Mouse (Mus musculus): ENCODE measurements around the gene Cabp2.
"Not testable (repeated sequence)": the region's sequence is repeated elsewhere in the genome, so short reads cannot be mapped to it uniquely, and the experiment has no call there.

The Cabp2 gene

DNA sequence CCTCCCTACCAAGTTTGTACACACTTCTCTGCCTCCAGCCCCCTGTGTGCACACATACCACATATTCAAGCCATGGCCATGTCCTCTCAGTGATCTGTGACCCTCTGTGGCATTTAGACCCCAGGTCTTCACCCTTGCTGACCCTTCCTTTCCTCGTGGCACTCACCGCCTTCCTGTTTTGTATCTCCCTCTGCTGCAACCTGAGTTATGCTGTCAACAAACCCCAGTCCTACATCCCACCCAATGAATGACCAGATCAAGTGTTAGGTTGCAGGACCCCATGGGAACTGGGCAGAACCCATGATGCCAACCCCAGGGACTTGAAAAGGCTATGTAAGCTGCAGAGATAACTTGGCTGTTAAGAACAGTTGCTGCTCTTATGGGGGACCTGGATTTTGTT, 20.7 kb downstream of the Cabp2 start:
- no peak for DNase-seq (ENCODE audit: low read depth)

DNA sequence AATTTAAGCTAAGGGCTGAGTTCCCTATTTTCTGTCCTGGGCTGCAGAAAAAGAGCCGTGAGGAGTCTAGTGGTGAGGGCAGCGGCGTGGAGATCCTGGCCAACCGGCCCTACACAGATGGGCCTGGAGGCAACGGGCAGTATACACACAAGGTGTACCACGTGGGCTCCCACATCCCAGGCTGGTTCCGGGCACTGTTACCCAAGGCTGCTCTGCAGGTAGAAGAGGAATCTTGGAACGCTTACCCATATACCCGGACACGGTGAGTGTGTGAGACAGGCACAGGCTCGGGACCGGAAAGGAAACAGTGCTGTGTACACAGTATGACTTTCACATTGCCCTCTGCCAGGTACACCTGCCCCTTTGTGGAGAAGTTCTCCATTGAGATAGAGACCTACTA, 21.2 kb downstream of the Cabp2 start:
- no peak for DNase-seq (ENCODE audit: low read depth)

DNA sequence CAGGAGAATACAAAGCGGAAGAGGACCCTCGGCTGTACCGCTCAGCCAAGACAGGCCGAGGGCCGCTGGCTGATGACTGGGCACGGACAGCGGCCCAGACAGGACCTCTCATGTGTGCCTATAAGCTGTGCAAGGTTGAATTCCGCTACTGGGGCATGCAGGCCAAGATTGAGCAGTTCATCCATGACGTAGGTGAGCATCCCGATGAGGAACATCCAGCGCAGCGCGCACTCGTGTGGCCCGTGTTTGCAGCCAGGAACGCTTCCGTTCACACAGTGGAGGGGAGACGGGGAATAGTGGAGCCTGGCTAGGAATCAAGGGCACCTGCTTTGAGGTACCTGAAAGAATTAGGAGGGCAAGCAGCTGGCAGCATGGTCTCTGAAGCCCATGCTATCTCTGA, 21.9 kb downstream of the Cabp2 start:
- no peak for DNase-seq (ENCODE audit: low read depth)

DNA sequence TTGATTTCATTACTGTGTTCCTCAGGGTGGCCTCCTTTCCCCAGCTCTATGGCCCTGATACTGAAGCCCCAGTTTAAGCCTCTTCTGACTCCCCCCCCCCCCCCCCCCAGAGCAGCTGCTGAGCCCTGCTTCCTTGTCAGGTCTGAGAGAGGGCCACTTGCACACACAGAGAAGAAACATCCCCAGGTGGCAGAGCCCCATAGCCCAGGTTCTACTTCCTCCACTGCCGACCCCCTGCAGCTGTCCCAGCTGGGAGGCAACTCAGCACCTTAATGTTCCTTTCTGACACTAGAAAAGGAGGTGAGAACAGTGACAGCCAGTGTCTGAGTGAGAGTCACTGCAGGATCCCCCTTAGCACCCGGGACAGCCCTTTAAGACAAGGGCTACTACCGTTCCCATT, 22.4 kb downstream of the Cabp2 start:
- no peak for DNase-seq (ENCODE audit: low read depth)

DNA sequence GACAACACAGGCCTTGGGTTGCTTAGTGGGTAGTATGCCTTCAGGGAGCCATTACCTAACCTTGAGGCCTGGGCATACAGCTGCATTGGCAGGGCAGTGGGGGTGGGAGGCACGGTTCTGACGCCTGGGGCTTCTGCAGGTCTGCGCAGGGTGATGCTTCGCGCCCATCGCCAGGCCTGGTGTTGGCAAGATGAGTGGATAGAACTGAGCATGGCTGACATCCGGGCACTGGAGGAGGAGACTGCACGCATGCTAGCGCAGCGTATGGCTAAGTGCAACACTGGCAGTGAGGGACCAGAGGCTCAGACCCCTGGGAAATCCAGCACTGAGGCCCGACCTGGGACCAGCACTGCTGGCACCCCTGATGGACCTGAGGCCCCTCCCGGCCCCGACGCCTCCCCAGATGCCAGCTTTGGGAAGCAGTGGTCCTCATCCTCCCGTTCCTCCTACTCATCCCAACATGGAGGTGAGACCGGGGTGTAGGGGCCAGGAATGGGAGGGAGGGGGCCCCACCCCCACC, 23.4 kb downstream of the Cabp2 start:
- DNase-seq (ENCODE audit: low read depth): no peak

DNA sequence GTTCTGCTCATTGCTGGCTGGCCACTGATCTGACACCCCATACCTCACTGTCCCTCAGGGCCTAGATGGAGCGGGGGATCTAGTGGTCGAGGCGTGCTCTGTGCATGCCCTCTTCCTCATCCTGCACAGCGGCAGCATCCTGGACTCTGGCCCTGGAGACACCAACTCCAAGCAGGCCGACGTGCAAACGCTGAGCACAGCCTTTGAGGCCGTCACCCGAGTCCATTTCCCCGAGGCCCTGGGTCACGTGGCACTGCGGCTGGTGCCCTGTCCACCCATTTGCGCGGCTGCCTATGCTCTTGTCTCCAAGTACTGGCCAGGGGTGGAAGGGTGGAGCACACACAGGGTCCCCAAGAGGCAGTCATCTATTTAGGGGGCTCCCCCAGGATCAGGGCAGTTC, 25.3 kb downstream of the Cabp2 start:
- no peak for DNase-seq (ENCODE audit: low read depth)

DNA sequence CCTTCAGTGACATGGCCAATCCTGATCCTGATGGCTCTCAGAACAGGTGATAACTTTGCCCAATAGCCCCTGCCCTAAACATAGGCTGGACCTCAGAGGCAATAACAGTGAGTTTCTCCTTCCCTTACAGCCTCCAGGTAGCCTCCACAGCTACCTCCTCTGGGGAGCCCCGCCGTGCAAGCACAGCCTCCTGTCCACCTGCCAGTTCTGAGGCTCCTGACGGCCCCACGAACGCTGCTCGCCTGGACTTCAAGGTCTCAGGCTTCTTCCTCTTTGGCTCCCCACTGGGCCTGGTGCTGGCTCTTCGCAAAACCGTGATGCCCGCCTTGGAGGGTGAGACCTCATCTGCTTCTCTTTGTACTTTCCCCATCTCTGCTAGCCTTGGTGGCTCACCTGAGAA, 27.2 kb downstream of the Cabp2 start:
- no peak for DNase-seq (ENCODE audit: low read depth)

DNA sequence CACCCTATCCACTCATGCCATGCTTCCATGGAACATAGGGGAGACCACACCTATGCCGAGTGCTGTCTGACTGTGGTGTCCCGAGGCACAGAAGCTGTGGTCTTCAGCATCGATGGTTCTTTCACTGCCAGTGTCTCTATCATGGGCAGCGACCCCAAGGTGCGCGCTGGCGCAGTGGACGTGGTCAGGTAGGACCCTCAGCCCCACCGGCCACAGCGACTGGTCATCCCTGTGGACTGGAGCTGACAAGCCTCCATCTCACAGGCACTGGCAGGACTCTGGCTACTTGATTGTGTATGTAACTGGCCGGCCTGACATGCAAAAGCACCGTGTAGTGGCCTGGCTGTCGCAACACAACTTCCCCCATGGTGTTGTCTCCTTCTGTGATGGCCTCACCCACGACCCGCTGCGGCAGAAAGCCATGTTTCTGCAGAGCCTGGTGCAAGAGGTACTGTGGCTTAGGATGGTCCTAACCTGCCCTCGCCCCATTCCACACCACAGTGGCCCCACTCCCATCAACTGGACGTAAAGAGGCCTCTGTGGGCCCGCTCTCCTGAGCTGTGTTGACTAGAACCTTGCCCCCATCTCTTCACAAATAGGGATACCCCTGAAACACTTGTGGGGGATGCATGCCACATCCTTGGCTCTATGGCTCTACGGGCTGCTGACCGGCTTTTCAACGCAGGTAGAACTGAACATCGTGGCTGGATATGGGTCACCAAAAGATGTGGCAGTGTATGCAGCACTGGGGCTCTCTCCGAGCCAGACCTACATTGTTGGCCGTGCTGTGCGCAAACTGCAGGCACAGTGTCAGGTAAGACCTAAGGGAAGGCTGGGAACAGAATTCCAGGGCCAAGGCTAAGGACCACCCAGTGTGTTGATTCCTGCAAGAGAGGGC, 30.9 kb downstream of the Cabp2 start:
- DNase-seq (ENCODE audit: low read depth): no peak

DNA sequence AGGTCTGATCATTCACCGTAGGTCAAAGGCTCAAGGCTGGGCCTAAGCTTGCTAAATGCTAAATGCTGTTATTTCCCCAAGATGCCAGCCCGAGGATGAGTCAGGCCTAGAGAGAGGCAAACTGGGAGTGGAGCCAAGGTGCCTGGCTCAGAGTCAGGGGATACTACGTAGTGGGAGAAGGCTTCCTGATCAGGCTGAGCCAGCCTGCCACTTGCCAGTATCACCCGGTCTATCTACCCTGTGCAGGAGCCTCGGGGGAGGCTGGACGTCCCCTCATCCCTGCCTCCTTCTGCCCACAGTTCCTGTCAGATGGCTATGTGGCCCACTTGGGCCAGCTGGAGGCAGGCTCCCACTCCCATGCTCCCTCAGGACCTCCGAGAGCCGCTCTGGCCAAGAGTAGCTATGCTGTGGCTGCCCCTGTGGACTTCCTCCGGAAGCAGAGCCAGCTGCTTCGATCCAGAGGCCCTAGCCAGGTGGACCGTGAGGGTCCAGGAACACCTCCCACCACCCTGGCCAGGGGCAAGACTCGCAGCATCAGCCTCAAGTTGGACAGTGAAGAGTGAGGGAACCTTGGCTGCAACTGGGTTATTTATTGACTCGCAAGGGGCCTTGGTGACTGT, 31.9 kb downstream of the Cabp2 start:
- DNase-seq (ENCODE audit: low read depth): no peak

DNA sequence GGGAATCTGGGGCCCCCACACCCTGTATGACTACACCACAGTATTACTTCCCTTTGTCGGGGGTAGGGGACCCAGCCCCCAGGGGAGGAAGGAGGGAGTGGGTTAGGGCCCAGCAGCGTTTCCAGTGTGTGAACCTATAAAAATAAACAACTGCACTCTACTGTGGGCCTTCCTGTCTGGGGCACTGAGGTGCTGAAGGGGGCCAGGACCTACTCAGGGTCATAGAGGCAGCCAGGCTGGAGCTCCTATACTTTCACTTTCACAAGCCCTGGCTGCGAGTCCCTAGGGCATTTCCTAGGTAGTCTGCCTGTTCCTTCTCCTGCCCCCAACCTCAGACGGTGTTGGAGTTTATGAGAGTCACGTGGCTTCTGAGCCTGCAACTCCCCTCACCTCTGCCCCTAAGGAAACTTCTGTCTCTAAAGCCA, 32.4 kb downstream of the Cabp2 start:
- DNase-seq (ENCODE audit: low read depth): no peak

DNA sequence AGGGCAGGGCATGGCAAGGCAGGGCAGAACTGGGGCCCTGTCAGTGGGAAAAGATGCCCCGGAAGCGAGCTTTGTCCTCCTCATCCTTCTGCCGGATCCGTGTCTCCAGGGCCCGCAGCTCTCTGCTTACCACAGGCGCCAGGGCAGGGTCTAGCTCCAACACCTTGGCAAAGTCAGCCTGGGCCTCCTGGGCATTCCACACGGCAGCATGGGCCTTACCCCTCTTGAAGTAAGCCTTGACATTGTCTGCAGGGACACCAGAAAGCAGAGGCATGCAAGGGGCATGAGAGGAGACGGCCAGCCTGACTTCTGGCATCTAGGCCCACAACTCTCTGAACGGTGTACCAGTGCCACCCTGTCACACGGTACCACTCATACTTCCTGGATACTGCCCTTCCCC, 33.2 kb downstream of the Cabp2 start:
- DNase-seq (ENCODE audit: low read depth): no peak

DNA sequence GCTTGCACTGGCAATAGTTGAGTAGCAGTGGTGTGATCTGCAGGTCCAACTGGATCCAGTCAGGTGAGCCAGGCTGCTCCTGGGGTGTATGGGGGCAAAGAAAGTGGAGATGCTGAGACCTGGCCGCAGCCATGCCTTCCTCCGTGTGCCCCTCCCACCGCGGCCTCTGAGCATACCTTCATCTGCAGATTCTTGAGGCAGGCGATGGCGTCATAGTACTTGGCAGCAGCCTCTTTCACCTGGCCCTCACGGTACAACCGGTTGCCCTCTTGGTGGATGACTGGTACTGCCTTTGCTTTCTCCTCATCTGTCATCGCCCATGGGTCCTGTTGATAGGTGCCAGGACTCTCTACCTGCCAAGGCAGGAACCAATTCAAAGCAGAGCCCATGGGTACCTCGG, 33.8 kb downstream of the Cabp2 start:
- DNase-seq (ENCODE audit: low read depth): no peak

DNA sequence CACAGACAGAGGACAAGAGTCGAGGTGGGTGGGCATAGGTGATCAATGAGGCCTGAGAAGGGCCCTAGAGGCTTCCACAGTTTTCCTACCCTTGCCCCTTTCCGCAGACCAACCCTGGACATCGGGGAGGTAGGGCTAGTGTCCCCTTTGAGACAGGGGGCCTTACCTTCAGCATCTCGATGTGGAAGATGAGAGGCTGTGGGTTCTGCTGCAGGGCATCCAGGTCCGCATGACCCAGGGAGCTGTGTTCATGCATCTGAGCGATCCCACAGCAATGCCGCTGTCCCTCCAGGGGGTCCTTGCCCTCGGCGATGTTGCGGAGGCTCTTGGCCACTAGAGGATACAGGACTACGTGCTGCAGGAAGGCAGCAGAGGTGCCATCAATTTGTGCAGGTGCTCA, 34.4 kb downstream of the Cabp2 start:
- no peak for DNase-seq (ENCODE audit: low read depth)

DNA sequence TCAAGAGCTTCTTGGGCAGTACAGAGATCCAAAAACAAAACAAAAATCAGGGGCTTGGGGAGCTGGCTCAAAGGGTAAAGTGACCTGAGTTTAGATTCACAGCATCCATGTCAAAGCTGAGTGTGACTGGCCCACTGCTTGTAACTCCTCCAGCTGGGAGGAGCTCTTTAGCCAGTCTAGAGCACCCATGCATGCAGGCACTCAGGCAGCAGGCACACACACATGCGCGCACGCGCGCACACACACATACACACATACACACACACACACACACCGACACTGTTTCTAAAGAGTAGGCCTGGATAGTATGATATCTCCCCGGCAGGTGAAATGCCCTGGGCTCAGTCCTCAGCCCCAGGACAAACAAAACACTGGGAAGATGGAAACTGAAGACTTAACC, 35.6 kb downstream of the Cabp2 start:
- DNase-seq (ENCODE audit: low read depth): no peak

DNA sequence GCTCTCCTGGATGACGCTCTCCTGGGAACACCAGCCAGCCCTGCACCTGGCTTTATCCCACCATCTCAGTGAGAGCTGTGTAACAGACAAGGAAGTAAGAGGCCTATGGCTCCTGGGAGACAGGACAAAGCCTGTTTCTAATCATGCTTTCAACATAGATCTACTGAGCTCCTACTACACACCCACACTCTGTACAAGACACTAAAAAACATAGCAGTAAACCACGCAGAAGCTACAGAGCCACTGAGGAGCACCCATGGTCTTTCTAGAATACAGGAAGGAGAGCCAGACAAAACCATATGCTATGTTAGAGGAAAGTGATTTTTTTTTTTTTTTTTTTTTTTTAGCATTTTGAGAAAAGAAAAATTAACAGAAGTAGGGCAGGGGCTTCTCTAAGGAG, 37.0 kb downstream of the Cabp2 start:
- no peak for DNase-seq (ENCODE audit: low read depth)

DNA sequence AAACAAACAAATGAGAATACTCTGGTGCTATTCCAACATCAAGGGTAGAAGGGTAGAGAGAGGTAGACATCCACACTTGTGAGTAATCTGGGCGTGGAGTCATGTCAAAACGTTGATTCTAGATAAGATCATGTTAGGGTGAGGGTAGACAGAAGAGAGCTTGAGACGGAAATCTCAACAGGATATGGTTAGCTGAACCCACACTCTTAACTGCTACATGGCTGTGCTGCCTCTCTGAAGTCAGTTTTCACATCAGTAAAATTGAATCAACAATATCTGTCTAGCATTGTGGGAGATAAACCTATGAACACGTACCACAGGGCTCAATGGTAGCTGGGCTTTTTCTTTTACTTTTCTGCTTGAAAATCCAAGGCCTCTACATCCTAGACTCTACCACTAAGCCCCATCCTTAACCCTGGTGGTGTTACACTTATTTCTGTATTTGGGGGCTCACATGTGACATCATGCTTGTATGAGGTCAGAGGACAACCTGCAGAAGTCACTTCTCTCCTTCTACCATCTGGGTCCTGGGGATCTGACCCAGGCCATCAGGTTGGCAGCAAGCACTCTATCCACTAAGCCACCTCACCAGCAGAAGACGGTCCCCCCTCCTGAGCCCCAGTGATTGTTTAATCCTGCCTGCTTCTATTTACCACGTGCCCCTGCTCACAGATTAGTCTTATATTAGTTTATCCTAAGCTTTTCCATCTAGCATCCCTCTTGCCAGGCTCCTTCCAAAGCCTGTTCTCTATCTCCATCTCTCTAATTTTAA, 38.5 kb downstream of the Cabp2 start:
- DNase-seq (ENCODE audit: low read depth): no peak

DNA sequence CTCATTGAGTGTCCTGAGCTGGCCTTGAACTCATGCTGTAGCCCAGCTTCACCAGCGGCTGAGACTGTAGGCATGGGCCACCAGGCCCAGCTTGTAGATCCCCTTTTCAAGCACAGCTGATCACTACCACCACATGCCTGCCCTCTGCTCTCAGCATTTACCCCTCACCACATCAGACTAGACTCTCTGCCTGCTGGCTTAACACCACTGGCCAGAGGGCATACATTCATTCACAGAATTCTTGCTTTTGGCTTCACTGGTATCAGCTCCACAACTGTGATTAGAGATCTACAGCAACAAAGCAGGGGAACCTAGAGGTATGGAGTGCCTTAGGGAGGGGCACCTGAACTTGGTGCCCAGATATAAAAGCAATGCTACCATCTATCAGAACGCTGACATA, 39.1 kb downstream of the Cabp2 start:
- no peak for DNase-seq (ENCODE audit: low read depth)

DNA sequence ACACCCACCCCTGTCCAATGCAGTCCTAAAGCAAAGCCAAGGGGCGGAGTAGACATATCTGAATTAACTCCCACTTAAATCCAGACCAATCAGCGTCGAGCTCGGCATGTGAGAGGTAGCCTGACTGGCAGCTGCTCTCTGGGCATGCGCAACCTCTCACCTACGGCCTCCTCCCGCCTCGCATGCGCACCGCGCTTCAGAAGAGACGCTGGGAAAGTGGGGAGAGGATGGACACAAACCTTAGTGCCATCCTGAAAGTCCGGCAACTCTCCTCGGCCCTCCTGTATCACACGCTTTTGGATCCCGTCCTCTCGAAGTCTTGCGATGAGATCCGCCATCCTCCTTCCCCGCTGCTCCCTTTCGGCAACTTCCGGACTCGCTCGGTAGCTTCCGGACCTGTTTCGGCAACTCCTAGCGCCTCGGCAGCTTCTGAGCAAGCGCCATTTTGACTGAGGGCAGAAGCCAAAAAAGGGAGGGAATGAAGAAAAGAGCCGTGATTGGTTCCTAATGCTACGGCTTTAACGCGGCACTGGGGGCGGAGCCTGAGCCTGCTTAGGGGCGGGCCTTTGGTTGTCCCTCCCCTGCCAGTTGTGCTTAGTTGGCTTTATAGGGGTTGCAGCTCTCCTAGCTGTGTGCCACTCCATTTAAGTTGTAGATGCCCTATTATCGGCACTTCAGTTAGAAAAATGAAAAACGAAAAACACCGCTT, 39.9 kb downstream of the Cabp2 start:
- peak; percentile 99 for DNase-seq (ENCODE audit: low read depth)

DNA sequence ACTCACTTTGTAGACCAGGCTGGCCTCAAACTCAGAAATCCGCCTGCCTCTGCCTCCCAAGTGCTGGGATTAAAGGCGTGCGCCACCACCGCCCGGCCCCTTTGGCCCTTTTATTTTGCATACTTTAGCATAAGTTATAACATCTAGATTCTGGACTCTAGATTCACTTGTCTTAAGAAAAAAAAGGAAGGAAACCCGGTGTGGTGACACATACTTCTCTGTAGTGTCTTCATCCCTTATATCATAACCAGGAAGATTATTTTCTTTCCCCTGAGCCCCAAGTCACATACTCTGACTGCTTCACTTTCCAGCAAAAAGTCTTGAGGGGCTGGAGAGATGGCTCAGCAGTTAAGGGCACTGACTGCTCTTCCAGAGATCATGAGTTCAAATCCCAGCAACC, 40.5 kb downstream of the Cabp2 start:
- DNase-seq (ENCODE audit: low read depth): not testable (repeated sequence)

DNA sequence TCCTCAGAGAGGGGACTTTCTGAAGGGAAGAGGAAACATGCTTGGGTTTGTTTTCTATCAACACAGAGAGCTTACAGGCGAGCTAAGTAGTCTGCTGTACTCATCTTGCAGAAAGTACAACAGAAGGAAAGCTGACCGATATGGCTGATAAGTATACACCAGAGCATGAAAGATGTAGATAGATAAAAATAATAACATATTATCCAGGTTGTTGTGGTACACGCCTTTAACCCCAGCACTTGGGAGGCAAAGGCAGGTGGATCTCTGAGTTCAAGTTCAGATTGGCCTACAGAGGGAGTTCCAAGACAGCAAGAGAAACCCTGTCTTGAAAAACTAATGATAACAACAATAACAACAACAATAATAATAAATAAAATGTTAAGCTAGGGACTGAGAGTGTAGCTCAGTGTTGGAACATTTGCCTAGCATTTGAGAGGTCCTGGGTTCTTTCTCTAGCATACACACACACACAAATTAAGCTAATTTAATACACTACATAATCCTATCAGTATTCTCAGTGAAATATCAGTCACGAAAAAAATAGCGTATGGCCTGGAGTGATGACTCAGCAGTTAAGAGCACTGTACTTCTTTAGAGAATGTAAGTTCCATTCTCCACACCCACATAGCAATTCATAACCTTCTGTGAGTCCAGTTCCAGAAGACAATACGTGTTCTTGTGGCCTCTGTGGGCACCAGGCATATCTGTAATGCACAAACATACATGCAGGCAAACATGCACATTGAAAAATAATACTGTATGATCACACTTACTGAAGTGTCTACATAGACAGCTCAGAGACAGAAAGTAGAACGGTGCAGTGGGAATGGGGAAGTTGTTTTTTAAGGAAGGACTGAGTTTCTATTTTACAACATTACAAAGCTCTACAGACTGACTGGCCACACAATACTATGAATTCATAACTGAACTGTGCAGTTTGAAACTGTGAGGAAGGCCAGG, 41.3 kb downstream of the Cabp2 start:
- peak; percentile 47 for DNase-seq (ENCODE audit: low read depth)

DNA sequence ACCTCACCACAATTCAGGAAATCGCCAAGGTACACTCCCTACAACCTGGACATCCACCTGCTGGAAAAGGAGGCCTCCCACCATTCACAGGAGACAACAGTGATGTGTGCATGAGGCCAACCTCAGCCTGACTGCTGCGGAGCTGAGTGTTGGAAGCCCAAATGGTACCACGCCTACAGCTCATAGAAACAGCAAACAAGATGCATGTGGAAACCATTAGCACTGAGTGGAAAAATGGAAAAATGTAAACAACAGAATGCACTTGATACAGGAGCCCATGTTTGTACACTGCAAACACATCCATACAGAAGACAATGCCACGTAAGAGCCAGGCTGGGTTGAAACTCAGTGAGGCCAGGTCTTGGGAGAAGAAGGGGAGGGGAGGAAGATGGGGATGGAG, 43.1 kb downstream of the Cabp2 start:
- no peak for DNase-seq (ENCODE audit: low read depth)

Data from c-Kit-positive CD71-positive TER-119-negative erythroid progenitor cells, embryonic 14.5 days (primary cell).